Mouse (Mus musculus): ENCODE results near the gene Gm49403.
"Not testable (repeated sequence)": the region's sequence is repeated elsewhere in the genome, so short reads cannot be mapped to it uniquely, and the experiment has no call there.

Gene Gm49403

GRCm38 (mm10) chr19:8871267-8872186, 12.2 kb upstream of the Gm49403 start, which contains the start of gene Ubxn1:
Ubxn1 (plus strand) TSS chr19:8871496.
- DNase-seq (ENCODE audit: low read depth, low spot score): peak; percentile 92

- no peak for DNase-seq (ENCODE audit: low read depth, low spot score)
Observed at GRCm38 (mm10) chr19:8872266-8872840, 11.4 kb upstream of the Gm49403 start.

- DNase-seq (ENCODE audit: low read depth, low spot score): no peak
Observed at GRCm38 (mm10) chr19:8875031-8875430, 8.7 kb upstream of the Gm49403 start.

GRCm38 (mm10) chr19:8880311-8881033, 3.3 kb upstream of the Gm49403 start, which contains the start of gene Uqcc3:
Uqcc3 (minus strand) TSS chr19:8880923.
- DNase-seq (ENCODE audit: low read depth, low spot score): no peak

- no peak for DNase-seq (ENCODE audit: low read depth, low spot score)
Observed at GRCm38 (mm10) chr19:8881034-8881392, 2.7 kb upstream of the Gm49403 start.

GRCm38 (mm10) chr19:8886916-8887584, 3.3 kb downstream of the Gm49403 start:
- DNase-seq (ENCODE audit: low read depth, low spot score): no peak

GRCm38 (mm10) chr19:8887585-8888463, 4.1 kb downstream of the Gm49403 start:
- DNase-seq (ENCODE audit: low read depth, low spot score): no peak

- peak; percentile 91 for DNase-seq (ENCODE audit: low read depth, low spot score)
Observed at GRCm38 (mm10) chr19:8888511-8889385, 5.0 kb downstream of the Gm49403 start, which contains the start of the genes 1810009A15Rik and Gm49416. 1810009A15Rik (plus strand) TSS chr19:8888853. Gm49416 (plus strand) TSS chr19:8888926.

- no peak for DNase-seq (ENCODE audit: low read depth, low spot score)
Observed at GRCm38 (mm10) chr19:8892829-8893766, 9.4 kb downstream of the Gm49403 start, which contains the start of gene Ints5. Ints5 (plus strand) TSS chr19:8893005.

GRCm38 (mm10) chr19:8895397-8895960, 11.7 kb downstream of the Gm49403 start:
- DNase-seq (ENCODE audit: low read depth, low spot score): no peak

- DNase-seq (ENCODE audit: low read depth, low spot score): not testable (repeated sequence)
Observed at GRCm38 (mm10) chr19:8896231-8896630, 12.5 kb downstream of the Gm49403 start.

GRCm38 (mm10) chr19:8897211-8897864, 13.6 kb downstream of the Gm49403 start:
- not testable (repeated sequence) for DNase-seq (ENCODE audit: low read depth, low spot score)

GRCm38 (mm10) chr19:8897865-8898495, 14.2 kb downstream of the Gm49403 start, which contains the start of gene Ganab:
Ganab (plus strand) TSS chr19:8898071.
- DNase-seq (ENCODE audit: low read depth, low spot score): peak; percentile 91

- DNase-seq (ENCODE audit: low read depth, low spot score): no peak
Observed at GRCm38 (mm10) chr19:8898576-8898975, 14.8 kb downstream of the Gm49403 start.

- DNase-seq (ENCODE audit: low read depth, low spot score): no peak
Observed at GRCm38 (mm10) chr19:8899079-8899478, 15.3 kb downstream of the Gm49403 start.

GRCm38 (mm10) chr19:8903412-8903811, 19.7 kb downstream of the Gm49403 start:
- DNase-seq (ENCODE audit: low read depth, low spot score): no peak

GRCm38 (mm10) chr19:8908531-8908930, 24.8 kb downstream of the Gm49403 start:
- DNase-seq (ENCODE audit: low read depth, low spot score): no peak

Measured in WW6 (cell line).